Mouse (Mus musculus) kidney, adult 2 months (tissue): ENCODE measurements around the gene Ube2g1. TPM values are rescaled to one million over a fixed set of nuclear protein-coding genes. Genes with fewer than 3 reads are reported as not detected.

Source experiments
- DNase-seq: peaks from one replicate; pipeline ENCODE4 v3.0.0; 2021
- H3K27ac ChIP-seq: fragments of 200-500 bp; 2 replicates; pipeline ENCODE4 v1.5.1; 2012; ENCODE audit warnings: low read depth, low read length, control low read depth, inconsistent platforms; ENCODE audit not compliant: insufficient read depth
- H3K27me3 ChIP-seq: fragments of 200-500 bp; replicated peaks from 2 replicates; pipeline ENCODE4 v1.6.1; 2012; ENCODE audit warnings: mild to moderate bottlenecking, moderate library complexity, low read length, inconsistent platforms; ENCODE audit not compliant: control insufficient read depth, insufficient read depth
- H3K36me3 ChIP-seq: fragments of 200-500 bp; 2 replicates; pipeline ENCODE4 v1.6.1; 2012; ENCODE audit warnings: mild to moderate bottlenecking, moderate library complexity, low read length, inconsistent platforms; ENCODE audit not compliant: control insufficient read depth, insufficient read depth
- H3K4me1 ChIP-seq: fragments of 200-500 bp; 2 replicates; pipeline ENCODE4 v1.6.1; 2011; ENCODE audit warnings: low read length; ENCODE audit not compliant: control insufficient read depth, insufficient read depth
- H3K4me3 ChIP-seq: fragments of 200-500 bp; 2 replicates; pipeline ENCODE4 v1.5.1; 2011; ENCODE audit warnings: mild to moderate bottlenecking, low read depth, low read length, control low read depth; ENCODE audit not compliant: insufficient read depth
- CTCF ChIP-seq: fragments of 200-500 bp; conservative IDR thresholded peaks from 2 replicates; pipeline ENCODE4 v1.5.1; 2011; ENCODE audit warnings: low read depth, mild to moderate bottlenecking, control low read depth, low read length, moderate library complexity, mixed read lengths; ENCODE audit not compliant: insufficient read depth, insufficient read length
- POLR2A ChIP-seq: fragments of 200-500 bp; IDR thresholded peaks from one replicate; pipeline ENCODE4 v1.6.1; 2011; ENCODE audit warnings: low read depth, low read length, control low read depth
- WGBS: fragments of 180-500 bp; shearing (Covaris S2); methylation state at CpG from one replicate; pipeline ENCODE4 v1.1.7; 2018; 5-methylcytosine and 5-hydroxymethylcytosine counted together
- polyA plus RNA-seq: library from polyadenylated mRNA; depleted of rRNA; stranded (reverse); fragments of >200 nt; gene quantifications from 2 replicates; pipeline ENCODE4 v1.2.3, GENCODE M21; 2012

Gene Ube2g1
- polyA plus RNA-seq, 1 experiment: 8.9 TPM

DNA sequence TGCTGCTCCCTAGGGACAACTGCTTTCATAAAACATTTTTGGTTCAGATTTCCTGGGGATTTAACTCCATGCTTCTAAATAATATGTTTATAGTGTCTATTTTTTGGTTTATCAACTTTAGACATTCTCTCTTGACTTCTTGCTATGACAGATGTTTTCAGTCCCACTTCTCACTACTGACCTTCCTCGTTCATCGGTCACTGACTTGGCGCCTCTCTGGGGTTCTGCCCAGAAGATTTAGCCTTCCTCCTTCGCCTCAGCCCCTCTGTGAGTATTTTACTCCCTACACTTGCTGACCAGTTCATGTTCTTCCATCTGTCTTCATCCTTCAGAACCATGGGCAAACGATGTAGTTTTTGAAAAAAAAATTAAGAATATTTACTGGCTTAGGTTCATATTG is 38.3 kb downstream of the Ube2g1 start:
- Histone ChIP-seq H3K36me3 (no peaks in the 10 kb centered on the region), H3K27me3 (no peaks in the 10 kb centered on the region), H3K4me3 (no peak overlapping the region), H3K27ac (no peak overlapping the region), H3K4me1 (no peaks in the 10 kb centered on the region)
- no peak for TF ChIP-seq POLR2A
- no peak for TF ChIP-seq CTCF
- 52% methylated on average over 5 of the region's 5 CpGs for WGBS
- peak; percentile 33 for DNase-seq

DNA sequence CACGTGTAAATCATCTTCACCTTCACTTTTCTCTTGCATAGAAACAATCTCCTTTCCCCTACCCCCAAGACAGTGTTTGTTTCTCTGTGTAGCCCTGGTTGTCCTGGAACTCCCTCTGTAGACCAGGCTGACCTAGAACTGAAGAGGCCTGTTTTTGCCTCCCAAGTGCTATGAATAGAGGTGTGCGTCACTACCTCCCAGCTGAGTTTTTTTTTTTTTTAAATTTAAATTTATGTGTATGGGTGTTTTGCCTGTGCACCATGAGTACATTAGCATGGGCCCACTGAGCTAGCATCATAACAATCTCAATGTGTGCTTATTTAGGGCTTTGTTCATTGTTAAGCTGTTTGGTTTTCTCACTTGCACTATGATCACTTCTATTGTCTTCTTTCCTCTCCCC is 43.3 kb downstream of the Ube2g1 start:
- no peak overlapping the region for H3K4me3 ChIP-seq

DNA sequence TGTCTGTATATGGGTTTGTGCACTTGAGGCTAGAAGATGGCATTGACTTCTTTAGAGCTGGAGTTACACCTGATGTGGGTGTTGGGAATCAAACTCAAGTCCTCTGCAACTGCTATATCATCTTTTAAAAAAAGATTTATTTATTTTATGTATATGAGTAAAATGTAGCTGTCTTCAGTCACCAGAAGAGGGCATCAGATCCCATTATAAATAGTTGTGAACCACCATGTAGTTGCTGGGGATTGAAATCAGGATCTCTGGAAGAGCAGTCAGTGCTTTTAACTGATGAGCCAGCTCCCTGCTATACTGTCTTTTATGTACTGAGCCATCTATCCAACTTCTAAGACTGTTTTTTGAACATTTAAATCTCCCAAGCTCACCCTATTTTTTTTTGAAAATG is 52.8 kb downstream of the Ube2g1 start:
- peak; percentile 5 for DNase-seq
- H3K4me3 ChIP-seq: no peak overlapping the region
- H3K27me3 ChIP-seq: no peaks in the 10 kb centered on the region
- no peaks in the 10 kb centered on the region for H3K36me3 ChIP-seq
- no peaks in the 10 kb centered on the region; the same call in 1 of the 2 replicates for H3K4me1 ChIP-seq
- H3K27ac ChIP-seq: no peak overlapping the region
- TF ChIP-seq CTCF: no peak
- TF ChIP-seq POLR2A: no peak

More for the DNA sequence above, 43.3 kb downstream of the Ube2g1 start:
- no peak for TF ChIP-seq POLR2A
- no peak for TF ChIP-seq CTCF
- Histone ChIP-seq H3K27me3 (no peaks in the 10 kb centered on the region), H3K36me3 (no peaks in the 10 kb centered on the region), H3K27ac (no peak overlapping the region), H3K4me1 (no peaks in the 10 kb centered on the region)
- WGBS: 73% methylated on average over 2 of the region's 2 CpGs
- no peak for DNase-seq

DNA sequence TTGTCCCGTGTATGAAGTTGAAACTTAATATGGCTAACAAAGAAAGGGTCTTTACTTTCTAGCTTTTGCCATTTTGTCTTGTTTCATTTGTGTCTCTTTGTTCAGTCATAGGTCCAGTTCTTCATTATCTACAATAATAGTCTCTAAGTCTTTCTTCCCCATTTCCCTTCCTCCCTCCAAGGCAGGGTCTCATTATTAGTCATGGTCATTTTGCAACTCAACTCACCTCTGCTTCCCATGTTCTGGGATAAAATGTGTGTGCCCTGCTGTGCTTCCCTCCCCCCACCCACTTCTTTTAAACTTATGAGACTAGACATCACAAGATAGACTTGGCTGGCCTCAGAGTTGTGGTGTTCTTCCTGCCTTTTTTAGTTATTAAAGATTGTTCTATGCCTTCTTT is 53.3 kb downstream of the Ube2g1 start:
- 98% methylated on average over 1 of the region's 1 CpGs for WGBS
- Histone ChIP-seq H3K36me3 (no peaks in the 10 kb centered on the region), H3K4me3 (no peak overlapping the region), H3K27ac (no peak overlapping the region), H3K4me1 (no peaks in the 10 kb centered on the region; the same call in 1 of the 2 replicates), H3K27me3 (no peaks in the 10 kb centered on the region)
- TF ChIP-seq CTCF: no peak
- TF ChIP-seq POLR2A: no peak
- no peak for DNase-seq

DNA sequence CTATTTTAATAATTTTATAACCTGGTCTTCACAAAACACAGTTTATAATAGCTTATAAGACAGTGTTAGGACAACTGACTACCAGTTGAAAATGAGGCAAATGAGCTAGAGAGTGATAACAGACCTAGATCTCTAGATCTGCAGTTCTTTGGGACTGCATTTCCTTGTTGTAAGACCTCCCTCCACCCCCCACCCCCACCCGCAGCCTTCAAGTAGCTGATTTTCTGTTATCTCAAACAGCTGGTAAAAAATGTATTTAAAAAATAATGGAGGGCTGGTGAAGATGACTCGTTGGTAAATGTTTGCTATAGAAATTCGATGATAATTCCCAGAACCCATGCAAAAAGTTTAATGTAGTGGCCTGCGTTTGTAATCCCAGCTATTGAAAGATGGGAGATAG is 57.6 kb downstream of the Ube2g1 start:
- no peak overlapping the region for H3K27ac ChIP-seq
- WGBS: 94% methylated on average over 4 of the region's 4 CpGs
- no peak for DNase-seq
- no peak for TF ChIP-seq CTCF
- no peak for TF ChIP-seq POLR2A
- no peaks in the 10 kb centered on the region for H3K27me3 ChIP-seq
- no peak overlapping the region for H3K4me3 ChIP-seq
- H3K36me3 ChIP-seq: no peaks in the 10 kb centered on the region
- no peaks in the 10 kb centered on the region; the same call in 1 of the 2 replicates for H3K4me1 ChIP-seq

DNA sequence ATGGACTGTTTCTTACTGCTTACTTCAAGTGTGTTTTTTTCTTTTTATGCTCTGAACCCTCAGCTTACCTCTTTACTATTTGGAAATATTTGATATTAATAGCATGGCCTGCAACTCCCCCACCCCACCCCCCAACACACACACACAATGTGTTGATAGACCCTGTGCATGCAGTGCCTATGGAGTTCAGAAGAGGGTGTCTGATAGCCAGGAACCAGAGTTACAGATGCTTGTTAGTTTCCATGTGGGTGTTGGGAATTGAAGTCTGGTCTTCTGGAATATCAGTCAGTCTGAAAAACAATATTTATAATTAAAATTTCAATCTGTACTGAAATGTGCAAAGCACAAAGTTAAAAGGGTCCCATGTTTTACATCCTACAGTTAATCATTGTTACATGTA is 63.6 kb downstream of the Ube2g1 start:
- Histone ChIP-seq H3K36me3 (no peaks in the 10 kb centered on the region), H3K4me3 (no peak overlapping the region), H3K4me1 (0 out of 2 replicates have a peak, but pooled peaks cover 2% of the 10 kb centered on the region), H3K27me3 (no peaks in the 10 kb centered on the region), H3K27ac (no peak overlapping the region)
- no peak for TF ChIP-seq CTCF
- no peak for TF ChIP-seq POLR2A
- no peak for DNase-seq

DNA sequence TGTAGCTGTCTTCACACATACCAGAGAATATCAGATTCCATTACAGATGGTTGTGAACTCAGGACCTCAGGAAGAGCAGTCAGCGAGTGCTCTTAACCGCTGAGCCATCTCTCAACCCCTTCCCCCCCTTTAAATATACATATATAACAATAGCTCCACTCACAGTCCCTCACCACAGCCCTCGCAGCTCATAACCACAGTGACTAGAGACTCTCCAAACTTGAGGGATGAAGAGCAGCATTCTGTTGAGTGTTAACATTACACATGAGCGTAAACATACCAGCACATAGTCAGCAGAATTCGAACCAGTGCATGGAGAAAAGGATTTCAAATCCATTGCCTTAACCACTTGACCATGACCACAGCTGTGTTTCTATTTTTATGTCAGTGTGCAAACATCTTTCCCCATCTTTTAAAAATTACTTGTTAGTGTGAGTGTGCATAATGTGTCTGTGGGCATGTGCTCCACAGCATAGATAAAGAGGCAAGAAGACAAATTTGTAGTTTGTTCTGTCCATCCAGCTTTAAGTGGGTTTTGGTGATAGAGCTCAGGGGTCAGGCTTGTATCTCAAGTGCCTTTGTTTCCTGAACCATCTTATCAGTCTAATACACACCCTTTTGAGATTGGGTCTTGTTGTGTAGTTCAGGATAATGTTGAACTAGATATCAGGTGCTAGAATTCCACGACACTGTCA is 64.4 kb downstream of the Ube2g1 start:
- no peak for TF ChIP-seq CTCF
- no peak for TF ChIP-seq POLR2A
- H3K4me1 ChIP-seq: 0 out of 2 replicates have a peak, but pooled peaks cover 2% of the 10 kb centered on the region
- no peak overlapping the region for H3K27ac ChIP-seq
- no peaks in the 10 kb centered on the region for H3K36me3 ChIP-seq
- WGBS: 74% methylated on average over 6 of the region's 6 CpGs
- no peaks in the 10 kb centered on the region for H3K27me3 ChIP-seq
- no peak for DNase-seq
- H3K4me3 ChIP-seq: no peak overlapping the region
